Mouse (Mus musculus): ENCODE measurements around the gene Nup107.
"Not testable (repeated sequence)": the region's sequence is repeated elsewhere in the genome, so short reads cannot be mapped to it uniquely, and the experiment has no call there.

Gene Nup107

GRCm38 (mm10) chr10:117718161-117719119 is 74.1 kb downstream of the Nup107 start:
- no peak for DNase-seq (ENCODE audit: low read depth, low spot score)

GRCm38 (mm10) chr10:117717583-117717982 is 74.9 kb downstream of the Nup107 start:
- peak; percentile 58 for DNase-seq (ENCODE audit: low read depth, low spot score)

- no peak for DNase-seq (ENCODE audit: low read depth, low spot score)
Measured at GRCm38 (mm10) chr10:117716686-117717085, 75.8 kb downstream of the Nup107 start.

- DNase-seq (ENCODE audit: low read depth, low spot score): not testable (repeated sequence)
Measured at GRCm38 (mm10) chr10:117715654-117716053, 76.9 kb downstream of the Nup107 start.

- DNase-seq (ENCODE audit: low read depth, low spot score): no peak
Measured at GRCm38 (mm10) chr10:117714928-117715500, 77.5 kb downstream of the Nup107 start.

- no peak for DNase-seq (ENCODE audit: low read depth, low spot score)
Measured at GRCm38 (mm10) chr10:117714048-117714545, 78.4 kb downstream of the Nup107 start.

GRCm38 (mm10) chr10:117713466-117713865 is 79.0 kb downstream of the Nup107 start:
- no peak for DNase-seq (ENCODE audit: low read depth, low spot score)

GRCm38 (mm10) chr10:117712871-117713270 is 79.6 kb downstream of the Nup107 start:
- no peak for DNase-seq (ENCODE audit: low read depth, low spot score)

GRCm38 (mm10) chr10:117712191-117712754 is 80.2 kb downstream of the Nup107 start:
- peak; percentile 48 for DNase-seq (ENCODE audit: low read depth, low spot score)

GRCm38 (mm10) chr10:117711408-117711807 is 81.1 kb downstream of the Nup107 start:
- no peak for DNase-seq (ENCODE audit: low read depth, low spot score)

- peak; percentile 89 for DNase-seq (ENCODE audit: low read depth, low spot score)
Measured at GRCm38 (mm10) chr10:117710604-117711141, 81.8 kb downstream of the Nup107 start, which contains the start of gene Mdm2. TSS of gene Mdm2 (minus strand) at chr10:117710758.

- DNase-seq (ENCODE audit: low read depth, low spot score): peak; percentile 84
Measured at GRCm38 (mm10) chr10:117709930-117710603, 82.4 kb downstream of the Nup107 start.

GRCm38 (mm10) chr10:117709326-117709830 is 83.1 kb downstream of the Nup107 start:
- no peak for DNase-seq (ENCODE audit: low read depth, low spot score)

- no peak for DNase-seq (ENCODE audit: low read depth, low spot score)
Measured at GRCm38 (mm10) chr10:117708856-117709255, 83.6 kb downstream of the Nup107 start.

- no peak for DNase-seq (ENCODE audit: low read depth, low spot score)
Measured at GRCm38 (mm10) chr10:117708376-117708775, 84.1 kb downstream of the Nup107 start.

GRCm38 (mm10) chr10:117707114-117707838 is 85.2 kb downstream of the Nup107 start:
- no peak for DNase-seq (ENCODE audit: low read depth, low spot score)

- DNase-seq (ENCODE audit: low read depth, low spot score): no peak
Measured at GRCm38 (mm10) chr10:117706440-117706839, 86.1 kb downstream of the Nup107 start.

- DNase-seq (ENCODE audit: low read depth, low spot score): no peak
Measured at GRCm38 (mm10) chr10:117705806-117706205, 86.7 kb downstream of the Nup107 start.

GRCm38 (mm10) chr10:117704964-117705335 is 87.6 kb downstream of the Nup107 start:
- DNase-seq (ENCODE audit: low read depth, low spot score): no peak

- DNase-seq (ENCODE audit: low read depth, low spot score): not testable (repeated sequence)
Measured at GRCm38 (mm10) chr10:117704314-117704963, 88.1 kb downstream of the Nup107 start.
